Mouse (Mus musculus) right cerebral cortex, adult 18-20 months (tissue): ENCODE results near the gene Bpifb2.
"Not testable (repeated sequence)": the region's sequence is repeated elsewhere in the genome, so short reads cannot be mapped to it uniquely, and the experiment has no call there.

Experiments
- DNase-seq: peaks from one replicate; pipeline ENCODE4 v3.0.0; 2022; ENCODE audit warnings: mixed read lengths

Gene Bpifb2

DNA sequence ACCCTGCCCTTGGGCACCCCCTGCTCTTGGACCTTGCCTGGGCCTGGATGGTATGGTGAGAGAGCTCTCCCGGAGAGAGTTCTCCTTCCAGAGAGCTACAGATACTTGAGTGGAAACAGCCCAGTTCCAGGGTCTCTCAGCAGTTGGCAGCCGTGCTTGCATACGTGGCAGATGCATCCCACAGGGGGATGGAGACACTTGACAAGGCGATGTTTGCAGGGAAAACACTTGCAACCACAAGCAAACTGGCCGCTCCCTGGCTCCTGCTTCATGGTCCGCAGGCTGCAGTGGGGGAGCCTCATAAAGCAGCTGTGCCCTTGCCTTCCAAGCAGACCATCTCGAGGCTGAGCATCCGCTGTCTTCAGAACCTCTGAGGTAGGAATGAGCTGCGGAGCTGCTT lies at the start of gene Bpifb2:
TSS of gene Bpifb2 (plus strand) at position 301 of the 400 bp plus-strand sequence.
- DNase-seq: no peak

DNA sequence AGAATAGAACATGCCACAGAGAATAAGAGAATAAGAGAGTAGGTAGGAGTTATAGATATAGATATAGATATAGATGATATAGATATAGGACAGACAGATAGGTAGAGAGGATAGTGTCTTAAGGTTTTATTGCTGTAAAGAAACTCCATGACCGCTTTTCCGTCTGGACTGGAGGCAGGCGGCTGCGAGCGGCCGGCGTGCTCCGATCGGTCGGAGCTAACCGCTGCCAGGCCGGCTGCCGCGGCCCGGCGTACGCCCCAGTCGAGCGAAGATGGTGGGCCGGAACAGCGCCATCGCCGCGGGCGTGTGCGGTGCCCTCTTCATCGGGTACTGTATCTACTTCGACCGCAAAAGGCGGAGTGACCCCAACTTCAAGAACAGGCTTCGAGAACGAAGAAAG lies 48.9 kb upstream of the Bpifb2 start:
- not testable (repeated sequence) for DNase-seq

DNA sequence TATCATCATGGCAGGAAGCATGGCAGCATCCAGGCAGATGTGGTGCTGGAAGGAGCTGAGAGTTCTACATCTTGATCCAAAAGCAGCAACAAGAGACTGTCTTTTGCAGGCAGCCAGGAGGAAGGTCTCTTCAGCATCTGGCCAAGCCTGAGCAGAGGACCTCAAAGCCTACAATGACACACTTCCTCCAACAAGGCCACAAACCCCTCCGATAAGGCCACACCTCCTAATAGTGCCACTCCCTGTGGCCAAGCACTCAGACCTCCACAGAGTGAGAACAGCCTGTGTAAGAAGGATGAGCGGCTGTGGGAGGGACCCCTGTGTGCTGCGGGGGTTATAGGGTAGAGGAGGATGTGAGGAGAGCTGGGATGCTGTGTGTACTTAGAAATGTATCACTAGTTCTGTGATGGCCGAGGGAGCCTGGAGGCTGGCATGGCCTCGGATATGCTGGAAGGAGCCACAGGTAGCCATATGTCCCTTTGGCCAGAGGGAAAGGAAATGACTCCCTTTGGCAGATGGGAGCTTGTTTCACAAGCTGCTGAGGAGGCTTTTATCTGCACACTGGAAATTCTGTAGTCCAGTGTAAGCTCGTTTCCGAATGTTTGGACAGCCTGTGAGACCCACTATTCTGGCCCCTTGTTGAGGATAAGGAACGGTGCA lies 47.5 kb upstream of the Bpifb2 start:
- DNase-seq: no peak

DNA sequence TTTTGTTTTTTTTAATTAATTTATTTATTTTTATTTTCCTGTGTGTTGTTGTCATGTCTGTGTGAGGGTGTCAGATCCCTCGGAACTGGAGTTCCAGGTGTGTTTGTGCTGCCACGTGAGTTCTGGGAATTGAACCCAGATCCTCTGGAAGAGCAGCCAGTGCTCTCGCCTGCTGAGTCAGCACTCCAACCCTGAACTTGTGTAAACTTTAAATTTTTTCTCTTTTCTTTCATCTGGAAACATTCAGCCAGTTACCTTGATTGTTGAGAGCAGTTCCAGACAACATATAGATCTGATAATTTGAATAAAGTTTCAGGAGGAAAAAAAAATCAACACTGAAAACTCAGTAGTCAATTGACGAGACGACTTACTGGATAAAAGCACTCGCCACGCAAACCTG lies 46.1 kb upstream of the Bpifb2 start:
- no peak for DNase-seq

DNA sequence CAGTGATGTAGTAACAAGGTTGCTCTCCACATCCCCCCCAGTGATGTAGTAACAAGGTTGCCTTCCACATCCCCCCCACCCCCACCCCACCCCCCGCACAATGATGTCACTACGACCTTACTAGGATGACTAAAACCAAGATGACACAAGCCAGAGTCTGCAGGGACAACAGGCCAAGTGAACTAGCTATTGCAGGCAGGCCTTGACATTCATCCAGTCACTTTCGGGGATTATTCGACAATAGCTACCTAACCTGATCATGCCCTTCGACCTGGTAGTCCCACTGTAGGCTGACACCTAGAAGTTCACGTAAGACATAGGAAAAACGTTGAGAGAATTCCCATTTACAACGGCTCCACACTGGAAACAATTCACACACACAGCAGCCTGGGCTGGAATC lies 41.6 kb upstream of the Bpifb2 start:
- no peak for DNase-seq

DNA sequence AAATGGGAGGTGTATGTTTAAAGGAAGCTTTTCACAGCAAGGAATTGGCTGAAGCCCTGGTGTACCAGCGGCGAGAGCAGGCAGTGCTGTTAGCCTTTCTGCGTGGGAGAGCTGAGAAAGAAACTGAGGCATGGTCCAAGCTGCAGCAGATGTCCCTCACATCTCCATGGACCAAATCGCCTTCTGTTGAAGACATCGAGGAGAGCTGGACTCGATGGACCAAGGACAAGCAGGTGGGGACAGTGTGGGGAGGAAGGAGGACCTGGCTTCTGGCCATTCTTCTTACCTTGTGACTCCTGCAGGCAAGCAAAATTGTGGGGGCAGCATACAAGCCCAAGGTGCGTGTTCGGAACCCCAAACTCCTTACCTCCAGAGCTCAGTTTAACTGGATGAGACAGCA lies 32.0 kb upstream of the Bpifb2 start:
- DNase-seq: no peak

DNA sequence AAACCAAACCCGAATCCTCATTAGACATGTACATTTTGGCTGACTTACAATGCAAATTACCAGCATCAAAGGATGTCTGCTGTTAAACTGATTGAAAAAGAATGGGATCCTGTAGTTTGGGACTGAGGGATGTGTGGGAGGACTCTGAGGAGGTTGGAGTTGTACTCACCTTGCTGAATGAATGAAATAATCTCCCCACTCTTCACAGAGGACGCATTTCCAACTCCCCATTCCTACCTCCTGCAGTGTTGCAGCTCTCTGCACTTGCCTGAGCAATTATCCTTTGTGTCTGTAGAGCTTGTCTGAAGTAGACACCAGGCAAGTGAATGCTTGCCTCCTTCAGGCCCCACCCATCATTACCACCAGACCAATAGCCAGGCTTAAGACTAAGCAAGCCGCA lies 26.5 kb upstream of the Bpifb2 start:
- no peak for DNase-seq

DNA sequence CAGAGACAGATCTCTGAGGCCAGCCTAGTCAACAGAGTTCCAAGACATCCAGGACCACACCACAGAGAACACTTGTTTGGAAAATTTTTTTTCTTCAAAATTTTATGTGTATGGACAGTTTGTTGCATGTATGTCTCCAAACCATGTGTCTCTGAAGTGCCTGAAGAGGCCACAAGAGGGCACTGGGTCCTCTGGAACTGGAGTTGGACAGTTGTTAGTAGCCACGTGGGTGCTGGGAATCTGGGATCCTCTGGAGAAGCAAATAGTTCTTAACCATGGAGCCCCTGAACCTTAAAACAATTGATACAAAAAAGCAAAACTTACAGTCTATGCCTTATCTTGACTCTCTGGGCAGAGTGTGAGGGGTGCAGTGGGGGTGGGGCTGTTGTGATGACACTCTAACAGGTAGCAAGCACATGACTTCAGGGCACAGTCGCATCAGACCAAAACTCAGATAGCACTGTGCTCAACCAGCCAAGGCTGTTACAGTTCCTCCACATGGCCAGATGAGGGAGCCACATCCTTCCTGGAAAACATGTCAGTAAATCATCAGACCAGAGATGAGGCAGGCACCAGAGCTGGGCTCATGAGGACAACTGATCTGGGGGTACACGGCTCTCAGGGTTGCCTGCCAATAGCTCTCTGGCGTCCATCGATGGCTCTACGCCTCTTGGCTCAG lies 24.4 kb upstream of the Bpifb2 start:
- no peak for DNase-seq

DNA sequence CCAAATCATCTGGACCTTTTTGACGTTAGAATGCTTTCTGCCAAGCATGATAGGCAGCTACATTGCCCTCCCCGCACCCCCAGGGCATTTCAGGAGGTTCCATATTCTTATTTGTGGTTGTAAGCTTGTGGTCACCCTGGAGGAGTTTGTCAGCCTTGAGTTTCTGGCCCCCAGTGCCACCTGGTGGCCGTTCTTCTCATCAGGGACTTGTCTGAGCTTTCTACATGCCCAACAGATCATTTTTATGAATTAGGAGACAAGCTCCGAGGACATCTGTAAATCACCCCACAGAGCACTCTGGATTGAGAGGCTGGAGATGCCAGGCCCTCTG lies 23.9 kb upstream of the Bpifb2 start:
- peak; percentile 40 for DNase-seq

DNA sequence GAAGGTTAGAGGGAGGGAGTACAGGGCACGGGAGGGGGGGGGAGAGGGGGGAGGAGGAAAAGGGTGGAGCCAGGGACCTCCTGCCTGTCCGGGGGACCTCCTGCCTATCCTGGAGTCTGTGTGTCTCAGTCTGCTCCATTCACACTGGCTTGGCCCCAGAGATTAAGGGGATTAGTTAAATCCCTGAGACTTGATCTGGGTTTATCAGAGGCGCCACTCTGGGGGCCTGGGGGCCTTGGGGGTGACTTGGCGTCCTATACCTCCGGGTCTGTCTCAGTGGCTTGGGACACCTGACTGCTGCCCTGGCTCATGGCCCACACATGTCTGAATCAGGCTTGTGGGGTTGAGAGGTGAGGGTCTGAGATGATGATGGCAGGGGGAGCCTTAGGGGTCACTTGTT lies 21.3 kb upstream of the Bpifb2 start:
- no peak for DNase-seq

DNA sequence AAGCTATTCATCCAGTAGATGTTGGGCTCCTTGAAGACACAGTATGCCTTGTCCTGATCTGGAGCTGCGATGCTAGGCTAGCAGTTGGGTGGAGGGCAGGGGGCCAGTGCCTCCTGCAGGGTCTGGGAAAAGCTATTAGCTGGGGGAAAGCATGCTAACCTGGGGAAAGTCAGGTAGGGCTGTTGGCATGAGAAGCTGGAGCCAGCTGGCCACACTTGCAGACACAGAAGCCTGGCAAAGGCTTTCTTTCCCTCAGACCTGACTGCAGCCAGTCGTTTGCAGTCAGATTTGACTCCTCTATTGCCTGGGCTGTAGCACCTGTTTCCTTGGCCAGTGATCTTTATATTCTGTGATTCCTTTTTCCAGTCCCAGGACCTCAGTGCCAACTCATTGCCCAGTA lies 15.3 kb upstream of the Bpifb2 start:
- DNase-seq: no peak

DNA sequence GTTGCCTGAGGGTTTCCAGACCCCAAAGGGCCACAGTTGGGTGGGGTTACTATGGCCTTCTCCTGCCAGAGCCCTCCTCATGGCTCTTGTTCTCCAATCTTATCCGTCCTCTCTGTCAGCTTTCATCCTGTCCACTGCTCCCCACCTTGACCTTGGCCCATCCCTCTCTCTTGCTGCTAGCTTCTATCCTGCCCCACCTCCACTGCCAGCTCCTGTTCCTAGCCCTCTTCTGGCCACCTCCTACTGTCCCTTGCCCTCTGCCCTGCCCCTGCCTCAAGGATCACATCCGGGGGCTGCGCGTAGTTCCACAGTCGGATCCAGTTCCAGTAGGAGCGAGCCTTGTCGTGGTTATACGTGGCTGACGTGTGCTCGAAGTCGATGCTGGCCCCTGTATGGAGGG lies 14.5 kb upstream of the Bpifb2 start:
- no peak for DNase-seq

DNA sequence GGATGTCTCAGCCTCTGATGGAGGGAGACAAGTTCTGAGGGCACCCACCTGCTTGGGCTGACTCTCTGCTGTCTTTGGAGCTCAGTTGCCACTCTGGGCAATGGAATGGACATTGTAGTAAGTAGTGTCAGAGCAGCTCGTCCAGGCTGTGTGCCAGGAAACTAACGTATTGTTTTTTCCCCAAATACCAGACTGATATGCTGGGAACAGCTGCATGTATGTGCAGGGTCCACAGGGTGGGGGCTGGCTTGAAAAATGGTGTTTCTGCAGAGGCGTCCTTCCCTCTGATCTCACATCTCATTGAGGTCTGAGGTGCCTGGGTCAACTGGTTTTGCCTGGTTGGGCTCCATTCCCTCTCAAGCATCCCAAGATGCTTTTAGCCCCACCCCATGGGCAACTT lies 14.1 kb upstream of the Bpifb2 start:
- DNase-seq: no peak

DNA sequence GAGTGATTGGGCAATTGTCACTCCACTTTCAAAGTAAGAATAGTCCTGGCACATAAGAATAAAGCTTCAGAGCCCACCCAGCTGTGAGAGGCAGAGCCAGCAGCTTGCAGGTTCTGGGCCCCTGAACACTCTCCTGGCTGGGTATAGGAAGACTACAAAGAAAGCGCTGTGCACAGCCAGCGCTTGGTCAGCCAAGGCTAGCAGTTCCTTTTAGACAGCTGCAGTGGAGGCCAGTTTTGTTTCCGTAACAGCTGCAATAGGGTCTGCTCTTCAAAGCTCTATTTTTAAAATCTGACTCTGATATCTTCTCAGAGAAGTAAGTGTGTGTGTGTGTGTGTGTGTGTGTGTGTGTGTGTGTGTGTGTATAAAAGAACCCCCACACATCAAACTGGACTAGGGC lies 12.9 kb upstream of the Bpifb2 start:
- no peak for DNase-seq

DNA sequence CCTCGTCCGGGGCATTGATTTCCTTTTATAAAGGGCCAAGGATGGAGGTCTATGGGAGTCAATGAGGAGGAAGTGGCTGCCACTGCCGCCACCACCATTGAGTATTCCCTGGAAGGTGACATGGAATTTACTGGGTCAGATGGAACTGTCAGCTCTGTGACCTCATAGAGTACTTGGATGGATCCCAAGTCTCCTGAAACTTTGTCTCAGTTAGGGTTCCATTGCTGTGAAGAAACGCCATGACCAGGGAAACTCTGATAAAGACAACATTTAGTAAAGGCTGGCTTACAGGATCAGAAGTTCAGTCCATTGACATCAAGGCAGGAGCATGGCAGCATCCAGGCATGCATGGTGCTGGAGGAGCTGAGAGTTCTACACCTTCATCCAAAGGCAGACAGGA lies 3.9 kb upstream of the Bpifb2 start, which contains the start of gene Sun5:
TSS of gene Sun5 (minus strand) at position 101 of the 400 bp plus-strand sequence.
- DNase-seq: no peak

DNA sequence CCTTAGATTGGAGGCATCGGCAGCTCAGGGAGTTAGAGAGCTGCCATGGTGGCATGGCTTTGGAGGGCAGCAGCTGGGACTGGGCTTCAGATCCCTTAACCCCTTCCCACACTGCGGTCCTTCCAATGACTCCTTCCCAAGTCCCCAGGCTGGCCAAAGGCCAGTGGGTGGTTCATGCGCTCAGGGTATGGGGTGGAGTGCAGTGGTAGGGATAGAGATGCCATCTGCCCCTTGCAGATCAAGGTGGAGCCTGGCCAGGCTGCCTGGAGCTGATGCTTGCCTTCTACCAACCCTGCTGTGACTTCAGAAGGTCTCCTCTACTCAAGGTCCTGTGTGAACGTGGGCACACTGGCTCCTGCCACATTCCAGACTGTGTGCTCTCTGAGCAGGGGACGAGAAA lies 24.3 kb downstream of the Bpifb2 start:
- no peak for DNase-seq

DNA sequence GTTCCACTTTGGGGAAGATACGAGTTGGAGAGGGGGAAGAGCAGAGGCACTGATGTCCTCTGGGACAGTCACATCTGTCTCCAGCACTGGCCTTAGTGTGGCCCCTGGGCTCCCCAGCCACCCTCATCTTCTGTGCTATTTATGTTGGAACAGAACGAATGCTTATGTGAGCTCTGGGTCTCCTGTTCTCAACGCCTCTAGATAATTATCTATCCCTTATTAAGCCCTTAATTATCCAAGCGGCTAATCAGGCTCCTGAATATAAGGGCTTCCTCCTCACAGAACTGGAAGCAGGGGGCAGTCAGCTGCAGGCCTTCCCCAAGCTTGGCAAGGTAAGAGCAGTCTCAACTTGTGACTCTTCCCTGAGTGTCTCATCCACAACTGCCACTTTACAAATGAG lies 25.2 kb downstream of the Bpifb2 start, which contains the start of gene Bpifb6:
TSS of gene Bpifb6 (plus strand) at position 301 of the 400 bp plus-strand sequence.
- DNase-seq: no peak

DNA sequence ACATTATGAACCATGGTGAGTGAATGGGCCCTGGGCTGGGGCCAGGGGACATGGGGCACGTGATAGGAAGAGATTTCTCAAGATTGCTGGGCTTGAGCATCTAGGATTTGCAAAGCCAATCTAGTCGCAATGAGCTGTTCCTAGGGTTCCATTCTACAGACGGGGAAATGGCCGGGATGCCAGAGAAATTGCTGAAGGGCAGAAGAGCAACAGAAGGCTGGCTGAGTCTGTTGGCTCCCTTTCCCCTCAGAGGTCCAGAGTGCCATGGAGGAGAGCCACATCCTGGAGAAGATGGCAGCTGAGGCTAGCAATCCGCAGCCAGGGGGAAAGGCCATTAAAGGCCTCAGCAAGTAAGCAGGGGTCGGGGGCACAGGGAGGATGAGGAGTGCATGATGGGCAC lies 27.9 kb downstream of the Bpifb2 start:
- DNase-seq: no peak

DNA sequence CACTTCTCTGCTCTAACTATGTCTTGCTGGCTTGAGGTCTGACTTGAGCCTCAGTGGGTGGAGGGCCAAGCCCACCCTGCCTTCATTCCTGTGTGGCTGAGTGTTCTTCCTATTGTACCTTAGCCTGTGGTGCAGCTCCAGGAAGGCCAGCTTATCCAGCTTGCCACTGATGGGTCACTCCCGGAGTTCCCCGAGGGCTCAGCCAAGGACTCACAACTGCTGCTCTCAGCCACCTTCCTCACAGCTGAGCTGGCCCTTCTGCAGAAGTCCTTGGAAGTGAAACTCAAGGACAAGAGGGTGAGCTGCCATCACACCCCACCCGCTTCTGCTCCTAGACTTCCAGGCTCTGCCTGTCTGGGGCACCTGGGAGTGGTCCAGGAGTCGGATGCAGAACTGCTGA lies 31.8 kb downstream of the Bpifb2 start:
- no peak for DNase-seq

DNA sequence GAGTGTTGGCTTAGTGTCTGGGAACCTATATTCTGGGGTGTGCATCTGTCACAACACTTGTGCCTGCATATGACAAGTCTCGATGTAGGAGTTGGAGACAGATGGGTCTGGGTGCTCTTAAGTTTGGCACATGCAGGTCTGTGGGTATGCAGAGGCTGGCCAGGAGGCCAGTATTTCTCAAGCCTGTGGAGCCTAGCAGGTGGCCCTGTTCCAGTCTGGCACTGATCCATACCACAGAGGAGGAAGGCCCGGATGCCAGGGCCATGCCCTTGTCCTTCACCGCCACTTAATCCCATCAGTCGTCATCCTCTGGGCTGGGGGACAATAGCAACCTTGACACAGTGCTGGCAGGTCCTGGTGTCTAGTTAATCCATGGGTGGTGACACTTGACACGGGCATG lies 39.3 kb downstream of the Bpifb2 start:
- peak; percentile 20 for DNase-seq

DNA sequence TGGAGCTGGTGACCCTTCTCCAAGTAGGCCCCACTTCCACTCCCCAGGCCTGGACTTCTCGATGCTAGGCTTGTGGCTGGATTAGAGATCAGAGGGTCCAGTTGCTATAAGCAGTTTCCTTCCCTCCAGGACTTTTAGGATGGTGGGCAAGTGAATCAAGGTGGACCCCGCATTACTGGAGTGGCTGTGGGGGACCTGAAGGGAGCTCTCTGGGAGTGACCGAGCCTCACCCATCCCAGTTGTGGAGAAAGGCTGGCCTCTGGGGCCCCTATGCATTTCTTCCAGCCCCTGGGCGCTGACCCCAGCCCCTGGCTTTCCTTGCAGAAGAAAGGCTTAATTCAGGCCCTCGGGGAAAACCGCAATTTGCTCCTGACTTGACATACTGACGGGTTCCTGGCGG lies 43.1 kb downstream of the Bpifb2 start, which contains the start of gene Bpifb3:
TSS of gene Bpifb3 (plus strand) at position 301 of the 400 bp plus-strand sequence.
- DNase-seq: no peak

DNA sequence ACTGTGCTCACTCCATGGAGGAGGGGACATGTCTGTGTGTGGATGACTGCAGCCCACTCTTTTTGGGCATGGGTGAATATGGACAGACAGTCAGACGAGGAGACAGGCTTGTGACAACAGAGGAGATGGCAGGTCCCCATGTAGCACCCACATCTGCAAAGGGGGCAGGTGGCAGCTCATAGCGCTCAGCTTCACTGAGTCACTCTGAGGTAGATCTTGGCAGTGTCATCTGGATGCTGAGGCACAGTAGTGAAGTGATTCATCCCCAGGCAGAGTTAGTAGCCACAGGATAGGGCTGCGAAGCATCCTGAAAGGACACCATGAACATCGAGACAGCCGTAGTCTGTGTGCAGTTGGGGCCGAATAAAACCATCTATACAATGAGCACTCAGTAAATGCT lies 46.4 kb downstream of the Bpifb2 start:
- peak; percentile 54 for DNase-seq

DNA sequence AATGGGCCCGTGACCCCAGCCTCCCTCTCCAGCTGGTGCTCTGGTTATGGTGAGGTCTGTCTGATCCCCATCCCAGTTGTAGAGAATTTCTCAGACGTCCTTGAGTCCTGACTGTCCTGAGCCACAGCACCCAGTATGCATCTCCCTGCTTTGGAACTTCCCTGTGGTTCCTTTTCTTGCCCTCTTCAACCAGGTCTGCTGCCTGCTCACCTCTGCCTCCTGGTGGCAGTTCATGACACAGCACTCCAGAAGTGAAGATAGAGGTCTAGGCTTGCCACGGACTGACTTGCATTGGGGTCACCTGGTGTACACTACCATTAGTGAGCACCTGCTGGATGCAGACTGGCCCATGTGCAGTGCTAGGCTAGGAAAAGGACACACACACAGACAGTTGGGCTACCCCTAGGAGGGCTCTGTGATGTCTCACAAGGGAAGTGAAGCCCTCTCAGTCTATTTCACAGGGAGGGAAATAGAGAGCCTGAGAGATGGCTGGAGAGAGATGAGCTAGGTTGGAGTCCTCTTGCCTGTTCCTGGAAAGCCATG lies 55.1 kb downstream of the Bpifb2 start:
- DNase-seq: peak; percentile 18

DNA sequence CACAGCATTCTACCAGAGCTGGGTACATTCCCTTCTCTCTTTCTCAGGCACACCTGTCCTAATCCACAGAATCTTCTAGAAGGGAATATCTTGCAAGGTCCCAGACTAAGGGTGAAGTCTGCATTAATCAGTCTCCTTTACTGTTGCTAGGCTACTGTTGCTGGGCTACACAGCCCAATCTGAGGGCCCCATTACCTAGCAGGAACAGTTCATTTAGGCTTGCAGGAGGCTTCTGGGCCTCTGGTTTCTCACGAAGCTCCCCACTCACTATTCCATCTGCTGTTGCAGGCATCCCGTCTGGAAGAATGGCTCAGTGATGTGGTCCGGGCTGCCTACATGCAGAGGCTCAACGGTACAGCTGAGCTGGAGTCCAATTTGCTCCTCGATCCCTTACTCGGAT lies 56.3 kb downstream of the Bpifb2 start:
- no peak for DNase-seq

DNA sequence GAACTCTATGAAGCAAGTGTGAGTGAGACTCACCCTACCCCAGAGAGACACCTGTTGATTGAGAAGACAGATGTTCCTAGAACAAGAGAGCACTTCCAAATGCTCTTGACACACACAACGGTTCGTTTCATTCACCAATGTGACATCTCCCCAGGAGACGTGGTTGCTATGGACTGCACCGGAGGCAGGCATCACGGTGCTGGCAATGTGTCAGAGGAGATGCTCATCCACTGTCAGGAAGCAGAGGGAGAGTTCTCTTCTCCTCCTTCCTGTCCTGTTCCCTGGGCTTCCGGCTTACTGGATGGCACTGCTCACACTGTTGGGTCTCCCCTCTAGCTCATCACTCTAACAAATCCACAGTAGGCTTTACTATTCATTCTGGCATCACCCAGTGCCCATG lies 58.5 kb downstream of the Bpifb2 start:
- no peak for DNase-seq
